Mouse (Mus musculus): ENCODE results near the gene Mast3.

DNA sequence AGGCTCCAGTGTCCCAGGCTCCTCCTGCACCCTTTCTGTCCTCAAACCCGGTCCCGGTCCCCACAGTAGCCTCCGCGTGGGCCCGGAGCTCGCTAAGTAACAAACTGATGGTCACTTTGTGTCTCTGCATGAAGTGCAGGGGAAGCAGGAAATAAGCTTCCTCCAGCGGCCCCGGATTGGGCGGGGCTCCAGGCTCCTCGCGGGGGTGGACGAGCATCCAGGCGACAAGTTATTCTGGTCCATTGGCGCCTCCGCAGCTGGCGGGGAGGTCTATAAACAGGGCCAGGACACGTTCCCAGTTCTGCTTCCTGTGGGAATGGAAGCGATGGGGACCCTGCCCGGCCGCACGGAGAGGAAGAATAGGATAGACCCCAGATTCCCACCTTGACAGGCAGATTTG lies 51.7 kb downstream of the Mast3 start:
- TF ChIP-seq TAL1 (IDR thresholded peaks at IDR 0.05; ENCODE audit: low read length) (no peak), GATA1 (IDR thresholded peaks at IDR 0.05; ENCODE audit: low read length) (no peak)

All from erythroblast, embryonic 14.5 days (primary cell).